Mouse (Mus musculus): ENCODE results near the gene Scrt2. TPM values are rescaled to one million over a fixed set of nuclear protein-coding genes. Genes with fewer than 3 reads are reported as not detected.
"Not testable (repeated sequence)": the region's sequence is repeated elsewhere in the genome, so short reads cannot be mapped to it uniquely, and the experiment has no call there.

The Scrt2 gene
- polyA plus RNA-seq, 1 experiment from 2014 or later, result not detected

DNA sequence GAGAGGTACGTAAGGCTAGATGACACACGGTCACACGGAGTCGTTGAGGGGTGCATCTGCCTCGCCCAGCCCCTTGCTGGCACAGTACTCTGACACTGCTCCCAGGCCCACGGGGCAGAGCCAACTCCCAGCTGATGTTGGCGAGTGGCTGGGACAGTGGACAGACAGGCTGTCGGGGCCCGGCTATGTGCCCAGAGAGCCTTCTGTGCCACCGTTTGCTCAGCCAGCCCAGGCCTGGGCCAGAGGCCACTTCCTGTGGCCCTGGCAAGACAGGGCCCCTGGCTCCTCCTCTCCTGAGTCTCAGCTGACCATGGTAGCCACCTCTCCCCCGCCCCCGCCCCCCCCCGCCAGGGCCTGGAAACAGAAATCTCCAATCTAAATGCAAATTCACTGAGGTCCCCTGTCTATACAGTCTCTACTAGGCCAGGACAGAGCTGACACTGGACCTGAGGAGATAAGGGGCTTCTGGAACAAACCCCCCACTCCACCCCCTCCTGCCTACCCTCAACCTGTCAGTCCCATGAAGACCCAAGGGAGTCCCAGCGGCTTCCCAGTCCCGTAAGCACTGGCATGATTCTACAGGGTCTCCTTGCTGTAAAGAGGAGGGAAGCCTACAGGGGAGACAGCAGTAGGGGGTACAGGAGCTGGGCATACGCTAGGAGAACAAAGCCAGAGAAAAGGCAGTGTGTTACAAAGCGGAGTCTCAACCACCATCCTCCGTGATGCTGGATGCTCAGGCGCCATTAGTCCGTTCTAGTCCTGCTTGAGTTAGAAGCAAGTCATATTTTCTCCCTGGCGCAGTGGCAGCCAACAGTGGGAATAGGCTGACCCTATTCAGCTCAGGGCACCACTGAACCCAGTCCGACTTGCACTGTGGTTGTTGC is 24.7 kb upstream of the Scrt2 start:
- no peak overlapping the region for H3K27ac ChIP-seq (replicated peaks)
- no peak overlapping the region for H3K9ac ChIP-seq
- WGBS (ENCODE audit: insufficient replicate concordance), result 58% methylated on average over 22 of the region's 22 CpGs
- no peak overlapping the region for H3K4me2 ChIP-seq
- ATAC-seq (ENCODE audit: insufficient read depth), result no peak
- no peak overlapping the region for H3K4me3 ChIP-seq (replicated peaks)
- no peaks in the 10 kb centered on the region for H3K36me3 ChIP-seq (replicated peaks)
- no peaks in the 10 kb centered on the region for H3K9me3 ChIP-seq (replicated peaks)
- peaks cover 57% of the 10 kb centered on the region for H3K27me3 ChIP-seq
- H3K4me1 ChIP-seq (replicated peaks), result no peaks in the 10 kb centered on the region

DNA sequence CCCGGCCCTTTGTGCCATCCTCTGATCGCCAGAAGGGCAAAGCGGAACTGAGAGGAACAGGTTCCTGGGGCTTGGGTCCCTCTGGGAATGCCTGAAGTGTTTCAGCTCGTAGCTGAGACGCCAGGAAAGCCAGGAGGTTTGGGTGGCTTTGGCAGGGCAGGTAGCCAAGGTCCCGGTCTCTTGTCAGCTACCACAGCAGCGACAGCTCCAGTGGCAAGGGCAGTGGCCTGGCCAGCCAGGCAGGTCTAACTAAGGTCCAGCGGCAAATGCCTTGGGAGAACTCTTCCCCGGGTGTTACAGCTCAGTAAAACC is 24.1 kb upstream of the Scrt2 start:
- H3K27me3 ChIP-seq, result peaks cover 51% of the 10 kb centered on the region
- H3K27ac ChIP-seq (replicated peaks), result no peak overlapping the region
- H3K4me2 ChIP-seq, result no peak overlapping the region
- no peaks in the 10 kb centered on the region for H3K36me3 ChIP-seq (replicated peaks)
- H3K4me3 ChIP-seq (replicated peaks), result no peak overlapping the region
- WGBS (ENCODE audit: insufficient replicate concordance), result 59% methylated on average over 9 of the region's 9 CpGs
- ATAC-seq (ENCODE audit: insufficient read depth), result no peak
- no peaks in the 10 kb centered on the region for H3K9me3 ChIP-seq (replicated peaks)
- no peaks in the 10 kb centered on the region for H3K4me1 ChIP-seq (replicated peaks)
- no peak overlapping the region for H3K9ac ChIP-seq

DNA sequence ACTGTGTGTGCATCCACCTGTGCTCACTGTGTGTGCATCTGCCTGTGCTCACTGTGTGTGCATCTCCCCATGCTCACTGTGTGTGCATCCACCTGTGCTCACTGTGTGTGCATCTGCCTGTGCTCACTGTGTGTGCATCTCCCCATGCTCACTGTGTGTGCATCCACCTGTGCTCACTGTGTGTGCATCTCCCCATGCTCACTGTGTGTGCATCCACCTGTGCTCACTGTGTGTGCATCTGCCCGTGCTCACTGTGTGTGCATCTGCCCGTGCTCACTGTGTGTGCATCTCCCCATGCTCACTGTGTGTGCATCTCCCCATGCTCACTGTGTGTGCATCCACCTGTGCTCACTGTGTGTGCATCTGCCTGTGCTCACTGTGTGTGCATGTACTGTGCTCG is 18.5 kb upstream of the Scrt2 start:
- not testable (repeated sequence) for H3K27me3 ChIP-seq; H3K4me1 ChIP-seq (replicated peaks); H3K4me3 ChIP-seq (replicated peaks); H3K9ac ChIP-seq; H3K27ac ChIP-seq (replicated peaks); H3K4me2 ChIP-seq; H3K9me3 ChIP-seq (replicated peaks); ATAC-seq (ENCODE audit: insufficient read depth); H3K36me3 ChIP-seq (replicated peaks)
- 48% methylated on average over 3 of the region's 3 CpGs for WGBS (ENCODE audit: insufficient replicate concordance)

DNA sequence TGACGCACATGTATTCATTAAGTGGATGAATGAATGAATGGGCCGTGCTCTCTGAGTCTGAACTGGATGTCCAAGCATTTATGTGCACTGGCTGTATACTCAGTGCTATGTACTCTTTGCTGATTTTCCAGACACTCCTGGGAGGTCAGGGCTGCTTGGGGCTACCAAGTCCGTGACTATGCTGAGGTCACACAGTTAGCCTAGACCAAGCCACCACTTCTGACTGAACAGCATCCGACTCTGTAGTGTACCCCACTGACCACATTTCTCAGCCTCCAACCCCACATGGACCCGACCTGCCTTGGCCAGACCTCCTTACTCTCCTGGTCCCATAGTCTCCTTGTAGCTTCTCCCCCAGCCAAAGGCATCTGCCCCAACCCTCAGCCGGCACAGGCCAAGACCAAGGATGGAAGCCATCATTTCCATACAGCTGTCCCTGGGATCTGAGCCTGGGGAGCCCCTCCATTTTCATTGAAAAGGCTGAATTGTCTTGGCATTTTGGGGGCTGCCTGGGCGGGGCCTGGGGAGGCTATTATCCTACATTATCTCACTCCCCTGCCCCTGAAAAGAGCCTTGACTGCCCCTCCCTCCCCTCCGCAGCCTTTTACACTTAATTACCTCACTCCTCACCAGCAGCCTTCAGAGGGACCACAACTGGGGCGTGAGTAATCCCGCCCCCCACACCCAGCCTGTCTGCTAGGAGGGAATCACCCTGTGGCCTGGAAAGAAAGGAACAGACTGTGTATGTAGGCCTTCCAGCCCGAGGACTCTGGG is 12.5 kb upstream of the Scrt2 start:
- H3K27ac ChIP-seq (replicated peaks), result no peak overlapping the region
- 38% methylated on average over 11 of the region's 11 CpGs for WGBS (ENCODE audit: insufficient replicate concordance)
- peaks cover 18% of the 10 kb centered on the region; the same call in 1 of the 2 replicates for H3K27me3 ChIP-seq
- H3K4me1 ChIP-seq (replicated peaks), result no peaks in the 10 kb centered on the region
- no peaks in the 10 kb centered on the region for H3K9me3 ChIP-seq (replicated peaks)
- ATAC-seq (ENCODE audit: insufficient read depth), result no peak
- H3K36me3 ChIP-seq (replicated peaks), result no peaks in the 10 kb centered on the region
- no peak overlapping the region for H3K9ac ChIP-seq
- no peak overlapping the region for H3K4me3 ChIP-seq (replicated peaks)
- no peak overlapping the region for H3K4me2 ChIP-seq

DNA sequence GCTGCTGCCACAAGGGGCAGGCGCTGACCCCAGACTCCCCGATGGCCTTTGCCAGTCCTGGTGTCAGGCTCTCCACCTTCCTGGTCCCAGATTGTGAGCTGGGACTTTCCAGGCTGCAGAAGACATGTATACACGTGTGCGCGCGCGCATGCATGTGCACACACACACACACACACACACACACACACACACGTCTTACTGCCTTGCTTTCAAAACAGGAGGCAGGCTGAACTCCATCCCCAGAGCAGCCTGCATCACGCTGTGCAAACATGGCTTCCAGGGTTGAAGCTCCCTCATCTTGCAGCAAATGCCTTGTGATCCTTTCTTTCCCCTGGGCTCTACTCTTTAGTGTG is 11.9 kb upstream of the Scrt2 start:
- no peak overlapping the region for H3K27ac ChIP-seq (replicated peaks)
- H3K4me1 ChIP-seq (replicated peaks), result no peaks in the 10 kb centered on the region
- no peaks in the 10 kb centered on the region for H3K36me3 ChIP-seq (replicated peaks)
- no peaks in the 10 kb centered on the region for H3K9me3 ChIP-seq (replicated peaks)
- H3K4me3 ChIP-seq (replicated peaks), result no peak overlapping the region
- H3K4me2 ChIP-seq, result no peak overlapping the region
- no peak overlapping the region for H3K9ac ChIP-seq
- WGBS (ENCODE audit: insufficient replicate concordance), result 53% methylated on average over 9 of the region's 9 CpGs
- peaks cover 23% of the 10 kb centered on the region; the same call in 1 of the 2 replicates for H3K27me3 ChIP-seq
- no peak for ATAC-seq (ENCODE audit: insufficient read depth)

DNA sequence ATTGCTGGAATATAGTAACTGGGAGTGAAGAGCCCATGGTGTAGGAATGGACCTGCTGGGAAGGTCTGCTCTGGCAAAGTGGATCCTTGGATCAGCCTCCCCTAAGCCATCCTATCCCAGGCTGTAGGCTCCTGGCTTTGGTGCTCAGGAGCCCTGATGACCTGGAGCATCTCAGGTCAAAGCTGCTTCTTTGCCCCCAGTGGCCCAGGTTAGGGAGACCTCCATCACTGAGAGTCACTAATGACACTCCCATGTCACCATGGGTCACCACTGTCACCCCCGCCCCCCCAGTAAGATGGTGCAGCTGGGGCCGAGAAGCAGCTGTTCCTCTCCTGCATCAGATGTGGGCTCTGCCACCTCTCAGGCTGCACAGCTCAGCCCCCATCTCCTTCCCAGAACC is 11.4 kb upstream of the Scrt2 start:
- Histone ChIP-seq H3K27me3 (peaks cover 28% of the 10 kb centered on the region; the same call in 1 of the 2 replicates), H3K9ac (no peak overlapping the region), H3K36me3 (replicated peaks) (no peaks in the 10 kb centered on the region), H3K27ac (replicated peaks) (no peak overlapping the region), H3K4me3 (replicated peaks) (no peak overlapping the region), H3K4me2 (no peak overlapping the region), H3K4me1 (replicated peaks) (no peaks in the 10 kb centered on the region), H3K9me3 (replicated peaks) (no peaks in the 10 kb centered on the region)
- ATAC-seq (ENCODE audit: insufficient read depth), result no peak
- WGBS (ENCODE audit: insufficient replicate concordance), result 52% methylated on average over 2 of the region's 2 CpGs

DNA sequence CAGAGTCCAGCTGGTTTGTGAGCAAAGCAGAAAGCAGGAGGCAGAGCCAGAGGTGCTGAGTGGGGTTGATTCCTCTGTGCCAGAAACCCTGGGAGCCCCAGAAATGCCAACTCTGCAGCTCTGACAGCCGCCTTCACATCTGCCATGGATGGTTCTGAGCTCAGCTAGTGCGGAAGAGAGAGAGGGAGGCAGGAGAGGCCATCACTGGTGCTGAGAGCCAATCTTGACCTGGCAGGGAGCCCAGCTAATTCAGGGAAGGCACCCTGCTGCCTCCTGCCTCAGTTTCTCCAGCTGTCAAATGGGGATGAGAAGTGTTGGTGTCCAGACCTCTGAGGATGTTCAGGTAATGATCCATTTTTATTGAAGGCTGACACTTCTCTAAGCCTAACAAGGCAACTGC is 6.8 kb upstream of the Scrt2 start:
- Histone ChIP-seq H3K4me2 (no peak overlapping the region), H3K9ac (no peak overlapping the region), H3K27me3 (peaks cover 60% of the 10 kb centered on the region), H3K4me3 (replicated peaks) (no peak overlapping the region), H3K4me1 (replicated peaks) (no peaks in the 10 kb centered on the region), H3K36me3 (replicated peaks) (no peaks in the 10 kb centered on the region), H3K9me3 (replicated peaks) (no peaks in the 10 kb centered on the region), H3K27ac (replicated peaks) (no peak overlapping the region)
- no peak for ATAC-seq (ENCODE audit: insufficient read depth)
- WGBS (ENCODE audit: insufficient replicate concordance), result 72% methylated on average over 2 of the region's 2 CpGs

DNA sequence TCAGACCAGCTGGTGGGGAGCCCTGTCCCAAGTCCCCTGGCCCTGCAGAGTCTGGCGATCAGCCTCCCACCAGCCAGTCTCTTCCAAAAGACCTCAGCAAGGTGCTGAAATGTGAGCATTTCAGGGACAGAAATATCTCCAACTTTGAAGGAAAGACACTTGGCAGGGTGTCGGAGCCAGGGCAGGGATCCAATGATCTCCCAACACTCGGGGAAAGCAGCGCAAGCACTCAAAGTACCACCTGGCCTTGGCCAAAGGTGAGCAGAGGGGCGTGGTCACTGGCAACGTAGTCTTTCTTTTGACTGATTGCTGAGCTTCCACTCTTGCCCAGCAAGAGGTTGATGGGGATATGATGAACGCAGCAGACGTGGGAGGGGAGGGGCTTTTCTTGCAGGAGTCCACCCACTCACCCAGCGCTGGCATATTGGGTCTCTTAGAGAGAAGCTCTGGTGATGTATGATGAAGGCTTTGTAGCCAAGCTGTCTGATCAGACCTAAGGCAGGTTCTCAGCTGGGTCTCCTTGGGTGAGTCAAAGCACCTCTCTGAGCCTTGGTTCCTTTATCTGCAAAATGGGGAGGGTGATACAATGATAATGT is 5.9 kb upstream of the Scrt2 start:
- Histone ChIP-seq H3K4me2 (no peak overlapping the region), H3K9me3 (replicated peaks) (no peaks in the 10 kb centered on the region), H3K9ac (no peak overlapping the region), H3K4me3 (replicated peaks) (no peak overlapping the region), H3K27ac (replicated peaks) (no peak overlapping the region), H3K27me3 (peaks cover 68% of the 10 kb centered on the region), H3K36me3 (replicated peaks) (no peaks in the 10 kb centered on the region), H3K4me1 (replicated peaks) (no peaks in the 10 kb centered on the region)
- no peak for ATAC-seq (ENCODE audit: insufficient read depth)
- WGBS (ENCODE audit: insufficient replicate concordance), result 29% methylated on average over 9 of the region's 9 CpGs

DNA sequence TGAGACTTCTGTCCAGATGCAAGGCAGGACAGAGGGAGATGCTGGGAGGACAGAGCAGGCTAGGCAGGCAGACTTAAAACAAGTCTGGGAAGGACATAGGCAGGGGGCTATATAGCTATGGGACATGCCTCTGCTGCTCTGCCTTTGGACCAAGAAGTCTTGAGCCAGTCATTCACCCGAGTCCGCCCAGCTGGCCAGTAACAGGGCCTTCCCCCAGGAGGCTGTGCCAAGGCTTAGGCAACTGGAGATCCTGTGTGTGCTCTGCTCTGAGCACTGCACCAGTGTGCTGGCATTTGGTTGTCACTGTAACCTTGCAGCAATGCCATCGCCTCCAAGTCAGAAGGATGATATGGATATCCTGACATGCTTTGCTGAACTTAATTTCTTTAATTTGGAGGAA is 4.0 kb upstream of the Scrt2 start:
- Histone ChIP-seq H3K4me2 (no peak overlapping the region), H3K4me1 (replicated peaks) (peaks cover 5% of the 10 kb centered on the region), H3K9ac (no peak overlapping the region), H3K4me3 (replicated peaks) (no peak overlapping the region), H3K27ac (replicated peaks) (no peak overlapping the region), H3K27me3 (peaks cover 82% of the 10 kb centered on the region), H3K9me3 (replicated peaks) (no peaks in the 10 kb centered on the region), H3K36me3 (replicated peaks) (no peaks in the 10 kb centered on the region)
- WGBS (ENCODE audit: insufficient replicate concordance), result 41% methylated on average over 3 of the region's 3 CpGs
- no peak for ATAC-seq (ENCODE audit: insufficient read depth)

DNA sequence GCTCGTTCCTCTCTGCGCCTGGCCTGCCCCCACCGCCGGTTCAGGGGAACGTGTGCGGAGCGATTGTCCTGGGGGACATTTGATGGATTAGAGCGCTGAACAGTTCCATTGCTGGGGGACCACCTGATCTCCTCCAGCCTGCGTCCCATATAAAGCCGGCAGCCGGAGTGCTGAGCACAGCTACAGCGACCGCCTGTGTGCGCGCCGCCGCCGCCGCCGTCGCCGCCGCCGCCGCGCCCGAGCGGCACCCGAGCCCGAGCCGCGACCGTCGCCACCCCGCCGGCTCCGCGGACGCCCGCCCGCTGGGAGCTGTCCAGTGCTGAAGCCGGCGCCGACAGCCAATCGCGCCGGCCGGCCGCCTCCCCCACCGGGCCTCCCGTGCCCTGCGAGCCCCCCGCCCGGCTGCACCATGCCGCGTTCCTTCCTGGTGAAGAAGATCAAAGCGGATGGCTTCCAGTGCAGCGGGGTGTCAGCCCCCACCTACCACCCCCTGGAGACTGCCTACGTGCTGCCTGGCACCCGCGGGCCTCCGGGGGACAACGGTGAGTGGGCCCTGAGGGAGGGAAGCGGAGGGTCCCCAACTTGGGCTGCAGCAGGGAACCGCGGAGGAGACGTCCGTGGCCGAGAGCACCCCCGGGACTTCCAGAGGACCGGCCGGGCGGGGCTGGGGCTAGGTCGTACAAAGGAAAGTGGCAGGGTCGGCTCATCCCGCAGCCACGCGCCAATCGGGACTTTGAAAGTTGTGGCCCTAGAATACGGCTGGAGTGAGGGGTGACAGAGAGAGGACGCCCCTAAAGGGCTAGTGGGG is 516 bp downstream of the Scrt2 start:
- H3K9me3 ChIP-seq (replicated peaks), result no peaks in the 10 kb centered on the region
- peak; percentile 64 for ATAC-seq (ENCODE audit: insufficient read depth)
- no peak overlapping the region for H3K9ac ChIP-seq
- no peaks in the 10 kb centered on the region for H3K36me3 ChIP-seq (replicated peaks)
- peaks cover 92% of the 10 kb centered on the region for H3K27me3 ChIP-seq
- H3K4me3 ChIP-seq (replicated peaks), result peak overlapping the region; percentile 17; the same call in 1 of the 2 replicates
- H3K27ac ChIP-seq (replicated peaks), result no peak overlapping the region
- peaks cover 5% of the 10 kb centered on the region for H3K4me1 ChIP-seq (replicated peaks)
- peak overlapping the region; percentile 50 for H3K4me2 ChIP-seq
- WGBS (ENCODE audit: insufficient replicate concordance), result 1% methylated on average over 68 of the region's 81 CpGs
